Mouse (Mus musculus) heart, postnatal 0 days (tissue): ENCODE data around the gene Gm17606.
A peak's percentile ranks its signal among the peaks of the same experiment; 100 is the strongest.

Source experiments
- CTCF ChIP-seq: IDR thresholded peaks from 2 replicates; pipeline ENCODE4 v1.5.1; 2016; ENCODE audit warnings: antibody characterized with exemption, control low read depth, low read depth
- EP300 ChIP-seq: IDR thresholded peaks from 2 replicates; pipeline ENCODE4 v1.6.1; 2016; ENCODE audit warnings: antibody characterized with exemption, low read depth

DNA sequence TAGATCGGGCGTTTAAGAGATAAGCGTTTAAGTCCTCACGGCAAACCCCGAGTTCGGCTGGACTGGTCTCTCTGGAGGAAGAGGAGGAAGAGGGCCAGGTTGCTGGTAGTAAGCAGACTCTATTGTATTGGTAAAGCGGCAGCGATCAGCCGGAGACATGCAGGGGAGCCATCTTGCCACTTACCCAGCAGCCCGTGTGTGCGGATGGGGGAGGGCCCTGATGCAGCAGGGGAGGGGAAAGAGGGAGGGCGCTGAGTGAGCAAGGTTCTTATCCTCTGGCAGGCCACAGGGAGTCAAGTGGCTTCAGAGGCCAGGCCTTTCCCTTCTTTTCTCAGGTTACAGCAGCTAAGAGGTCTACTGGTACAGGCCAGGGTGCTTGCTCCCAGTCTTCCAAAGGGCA lies 12.7 kb downstream of the Gm17606 start:
- no peak for TF ChIP-seq EP300
- 0 out of 2 replicates have a peak, but pooled peaks have one; percentile 4 for TF ChIP-seq CTCF
